Comparison of ENCODE assay signal across 26 mouse cellular contexts in the genomic region with DNA sequence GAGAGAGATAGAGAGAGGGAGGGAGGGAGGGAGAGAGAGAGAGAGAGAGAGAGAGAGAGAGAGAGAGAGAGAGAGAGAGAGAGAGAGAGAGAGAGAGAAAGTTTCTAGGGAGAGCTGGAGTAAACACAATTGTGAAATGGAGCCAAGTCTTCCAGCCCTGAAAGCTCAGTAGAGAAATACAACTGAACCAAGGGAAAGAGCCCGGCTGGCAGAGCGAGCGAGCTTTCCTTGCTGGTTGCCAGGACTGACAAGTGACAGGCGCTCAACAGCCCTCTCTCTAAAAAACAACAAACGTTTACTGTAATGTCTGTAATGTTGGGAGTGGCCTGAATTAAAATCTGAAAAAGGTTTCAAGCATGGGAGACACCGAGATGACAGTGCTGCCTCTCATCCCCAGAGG. TPM values are rescaled to one million over a fixed set of nuclear protein-coding genes. Genes with fewer than 3 reads are reported as not detected.
"Had no signal": no experiment of that assay in that cellular context is flagged by ENCODE, and none has a peak within 500 bp of the region (broad histone marks: within the 10 kb centered on the region; RNA-seq: fewer than 3 reads in every experiment).

No protein-coding gene starts in this region.

- H3K9ac ChIP-seq: heart, embryonic 13.5 days; heart, embryonic 15.5 days; hindbrain, embryonic 13.5 days; hindbrain, embryonic 15.5 days; kidney, embryonic 15.5 days; limb, embryonic 13.5 days; limb, embryonic 15.5 days; liver, embryonic 12.5 days; liver, embryonic 14.5 days had no signal

- H3K36me3 ChIP-seq: hindbrain, embryonic 15.5 days had no signal

- H3K27me3 ChIP-seq: heart, embryonic 13.5 days; heart, embryonic 15.5 days; hindbrain, embryonic 13.5 days; hindbrain, embryonic 15.5 days; kidney, embryonic 15.5 days; limb, embryonic 13.5 days; limb, embryonic 15.5 days; liver, embryonic 12.5 days had no signal

- ATAC-seq: hindbrain, postnatal 0 days; intestine, embryonic 16.5 days; liver, embryonic 12.5 days had no signal

- H3K4me2 ChIP-seq: heart, embryonic 11.5 days; heart, embryonic 13.5 days; heart, embryonic 15.5 days; hindbrain, embryonic 13.5 days; hindbrain, embryonic 15.5 days; kidney, embryonic 15.5 days; limb, embryonic 13.5 days; limb, embryonic 15.5 days; liver, embryonic 12.5 days had no signal

- H3K4me1 ChIP-seq: heart, embryonic 13.5 days; heart, embryonic 15.5 days; hindbrain, embryonic 13.5 days; hindbrain, embryonic 15.5 days; kidney, embryonic 15.5 days; limb, embryonic 13.5 days; limb, embryonic 15.5 days; liver, embryonic 12.5 days had no signal

- H3K9me3 ChIP-seq: heart, embryonic 13.5 days; heart, embryonic 15.5 days; hindbrain, embryonic 13.5 days; hindbrain, embryonic 15.5 days; kidney, embryonic 15.5 days; limb, embryonic 13.5 days; limb, embryonic 15.5 days; liver, embryonic 12.5 days had no signal

- H3K4me3 ChIP-seq: heart, adult 2 months; heart, embryonic 13.5 days; heart, embryonic 15.5 days; hindbrain, embryonic 13.5 days; hindbrain, embryonic 15.5 days; kidney, embryonic 15.5 days; limb, embryonic 13.5 days; limb, embryonic 15.5 days; liver, embryonic 12.5 days had no signal

- H3K27ac ChIP-seq: heart, adult 2 months; heart, embryonic 13.5 days; heart, embryonic 15.5 days; hindbrain, embryonic 13.5 days; hindbrain, embryonic 15.5 days; hindbrain, postnatal 0 days; kidney, embryonic 15.5 days; kidney, postnatal 0 days; limb, embryonic 13.5 days; limb, embryonic 15.5 days; liver, embryonic 12.5 days; liver, embryonic 14.5 days had no signal

- DNase-seq: gastrocnemius, postnatal 14 days; gastrocnemius, postnatal 36 days; heart, adult 11 months; heart, adult 2 months; heart, postnatal 14 days; heart, postnatal 36 days; kidney, adult 11 months; kidney, adult 2 months; kidney, adult 9 months; kidney, postnatal 14 days; kidney, postnatal 36 days; left cerebral cortex, postnatal 4 days had no signal

RNA-seq across cellular contexts. Expression of a gene that starts 24.9 kb away (rescaled TPM):
- polyA plus RNA-seq: liver, adult 2 months had no signal
